Mouse (Mus musculus): ENCODE measurements around the gene Bud23. TPM values are rescaled to one million over a fixed set of nuclear protein-coding genes. Genes with fewer than 3 reads are reported as not detected.

Bud23 gene
- polyA plus RNA-seq, 1 experiment, result 260 TPM

DNA sequence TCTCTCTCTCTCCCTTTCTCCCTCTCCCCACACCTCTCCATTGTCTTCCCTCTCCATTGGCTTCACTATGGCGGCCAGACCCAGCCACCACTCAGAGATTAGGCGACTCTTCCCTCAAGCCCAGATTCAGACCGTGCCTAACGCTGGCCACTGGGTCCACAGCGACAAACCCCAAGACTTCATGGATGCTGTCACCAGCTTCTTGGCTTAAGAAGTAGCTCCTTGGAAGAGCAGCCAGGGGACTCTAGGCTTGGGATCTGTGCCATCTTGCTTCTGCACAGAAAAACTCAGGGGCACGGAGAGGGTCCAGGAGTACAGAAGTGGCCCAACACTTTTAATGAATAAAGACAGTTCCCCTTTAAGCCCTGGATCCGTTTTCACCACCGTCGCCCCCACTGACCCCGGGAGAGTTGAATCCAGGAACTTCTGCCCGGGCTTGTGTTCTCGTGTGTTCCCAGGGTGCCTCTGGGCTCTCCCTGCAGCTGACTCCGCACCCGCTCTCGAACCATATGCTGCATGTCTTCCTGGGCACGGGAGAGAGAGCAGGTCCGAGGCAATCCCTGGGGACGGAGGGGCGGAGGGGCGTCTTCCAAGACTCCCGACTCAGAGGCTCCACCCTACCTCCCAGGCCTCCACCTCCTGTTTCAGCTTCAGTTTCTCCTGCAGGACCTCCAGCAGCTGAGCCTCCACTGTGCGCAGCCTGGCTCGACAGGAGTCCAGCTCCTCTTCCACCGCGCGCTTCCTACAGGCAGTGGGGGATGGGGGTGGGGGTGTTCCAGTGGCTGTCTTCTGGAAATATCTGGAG, 52.7 kb downstream of the Bud23 start:
- TF ChIP-seq GATA1 (IDR thresholded peaks at IDR 0.05; ENCODE audit: low read length), result no peak

DNA sequence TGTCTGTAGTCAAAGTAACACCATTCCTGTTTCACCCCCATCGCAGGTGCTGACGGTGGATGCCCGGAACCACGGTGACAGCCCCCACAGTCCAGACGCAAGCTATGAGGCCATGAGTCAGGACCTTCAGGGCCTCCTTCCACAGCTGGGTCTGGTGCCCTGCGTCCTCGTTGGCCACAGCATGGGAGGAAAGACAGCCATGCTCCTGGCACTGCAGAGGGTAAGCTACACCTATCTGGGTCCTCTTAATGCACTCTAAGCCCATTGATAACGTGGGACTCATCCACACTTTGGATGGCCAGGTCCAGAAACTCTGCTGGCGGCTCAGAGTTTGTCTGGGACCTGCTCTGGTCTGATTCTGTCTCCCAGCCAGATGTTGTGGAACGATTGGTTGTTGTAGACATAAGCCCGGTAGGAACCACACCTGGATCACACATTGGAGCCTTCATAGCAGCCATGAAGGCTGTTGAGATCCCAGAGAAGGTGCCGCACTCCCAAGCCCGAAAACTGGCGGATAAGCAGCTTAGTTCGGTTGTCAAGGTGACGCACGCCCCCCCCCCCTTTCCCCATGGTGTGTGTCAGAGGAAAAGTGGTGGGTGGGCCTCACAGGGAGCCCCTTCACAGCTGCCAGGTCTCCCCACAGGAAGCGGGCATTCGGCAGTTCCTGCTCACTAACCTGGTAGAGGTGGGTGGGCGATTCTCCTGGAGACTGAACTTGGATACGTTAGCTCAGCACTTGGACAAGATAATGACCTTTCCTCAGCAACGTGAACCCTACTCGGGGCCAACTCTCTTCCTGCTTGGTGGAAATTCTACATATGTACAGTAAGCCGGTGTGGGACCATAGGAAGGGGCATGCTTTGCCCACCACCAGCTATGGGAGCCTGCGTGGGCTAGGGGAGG, 53.7 kb downstream of the Bud23 start:
- no peak for TF ChIP-seq GATA1 (IDR thresholded peaks at IDR 0.05; ENCODE audit: low read length)

DNA sequence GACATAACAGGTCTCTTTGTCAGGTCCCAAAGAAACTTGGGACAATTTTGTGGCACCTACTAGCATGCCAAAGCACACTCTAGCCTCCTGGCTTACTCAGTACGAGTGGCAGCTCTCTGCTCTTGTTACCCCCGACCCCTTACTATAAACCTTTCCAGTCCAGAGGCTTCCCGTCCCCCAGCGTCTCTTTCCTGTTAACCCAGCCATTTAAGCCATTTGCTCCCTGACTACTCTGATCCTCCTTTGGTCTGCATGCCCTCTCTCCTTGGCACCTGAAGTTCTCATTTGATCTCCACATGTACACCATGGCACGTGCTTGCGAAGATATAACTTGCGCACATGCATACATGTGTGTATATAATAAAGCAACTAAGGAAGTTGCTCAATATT, 54.4 kb downstream of the Bud23 start:
- TF ChIP-seq GATA1 (IDR thresholded peaks at IDR 0.05; ENCODE audit: low read length), result no peak

DNA sequence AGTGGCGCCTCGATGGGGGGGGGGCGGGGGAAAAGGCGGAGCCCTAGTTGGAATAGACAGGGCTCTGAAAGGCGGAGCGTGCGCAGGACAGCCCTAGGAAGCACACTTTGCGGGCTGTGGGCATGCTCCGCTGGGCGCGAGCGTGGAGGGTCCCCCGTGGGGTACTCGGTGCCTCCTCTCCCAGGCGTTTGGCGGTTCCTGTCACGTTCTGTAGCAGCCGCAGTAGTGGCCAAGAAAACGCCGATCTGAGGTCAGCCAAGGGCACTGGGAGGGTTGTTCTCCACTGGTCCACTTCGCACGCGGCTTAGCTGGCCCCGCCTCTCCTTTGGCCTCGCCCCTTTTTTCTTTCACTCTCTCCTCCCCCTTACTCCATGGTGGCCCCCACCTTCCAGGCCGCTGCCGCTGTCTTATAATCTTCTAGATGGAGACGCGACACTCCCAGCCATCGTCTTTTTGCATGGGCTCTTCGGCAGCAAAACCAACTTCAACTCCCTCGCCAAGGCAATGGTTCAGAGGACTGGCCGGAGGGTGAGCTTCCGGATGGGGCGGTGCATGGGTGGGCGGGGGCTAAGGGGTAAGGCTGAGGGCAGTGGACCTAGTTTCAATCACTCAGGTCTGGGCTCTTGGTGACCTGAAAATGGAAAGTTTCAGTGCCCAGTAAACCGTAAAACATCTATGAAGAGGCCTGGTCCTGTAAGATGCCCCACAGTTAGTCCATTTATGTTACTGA, 55.0 kb downstream of the Bud23 start:
- no peak for TF ChIP-seq GATA1 (IDR thresholded peaks at IDR 0.05; ENCODE audit: low read length)

DNA sequence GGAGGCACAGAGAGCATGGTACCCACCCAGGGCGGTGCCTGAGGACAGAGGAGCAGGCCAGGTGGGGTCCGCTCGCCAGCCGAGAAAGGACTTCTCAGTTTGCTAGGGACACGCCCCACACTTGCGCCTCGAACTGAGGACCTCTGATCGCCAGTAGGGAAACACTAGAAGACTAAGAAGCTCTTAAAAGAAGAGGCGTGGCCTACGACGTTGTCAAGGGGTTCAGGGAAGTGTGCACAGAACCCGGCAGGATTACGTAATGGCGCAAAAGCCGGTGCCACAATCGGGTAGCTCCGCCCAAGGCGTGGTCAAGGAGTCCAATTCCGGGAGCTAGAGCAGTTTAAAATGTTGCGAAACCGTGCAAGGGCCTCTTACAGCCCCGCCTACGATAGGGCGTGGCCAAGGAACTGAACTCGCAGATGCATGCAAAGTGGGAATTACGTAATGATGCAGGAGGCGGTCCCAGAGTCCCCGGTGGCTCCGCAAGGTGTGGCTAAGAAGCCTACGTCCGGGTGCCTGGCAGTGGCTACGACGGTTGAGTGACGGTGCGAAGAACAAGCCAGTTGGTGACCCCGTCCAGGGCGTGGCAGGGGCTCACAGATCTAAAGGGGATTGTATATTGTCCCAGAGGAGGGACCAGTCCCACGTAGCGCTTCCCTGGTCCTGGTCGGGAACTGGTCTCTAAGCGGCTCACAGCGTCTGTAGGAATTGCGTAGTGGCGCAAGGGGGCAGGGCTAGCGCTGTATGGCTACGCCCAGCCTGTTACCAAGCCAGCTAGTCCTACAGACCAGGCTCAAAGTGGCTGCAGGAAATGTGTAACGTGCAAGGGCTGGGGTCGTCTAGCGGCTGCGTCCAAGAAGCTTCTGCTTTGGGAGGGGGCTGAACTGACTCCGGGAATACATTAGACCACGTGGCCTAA, 55.8 kb downstream of the Bud23 start, which contains the start of gene Abhd11:
Gene Abhd11, plus strand, starts transcription at position 482 of the 919 bp plus-strand sequence.
- TF ChIP-seq GATA1 (IDR thresholded peaks at IDR 0.05; ENCODE audit: low read length), result no peak

DNA sequence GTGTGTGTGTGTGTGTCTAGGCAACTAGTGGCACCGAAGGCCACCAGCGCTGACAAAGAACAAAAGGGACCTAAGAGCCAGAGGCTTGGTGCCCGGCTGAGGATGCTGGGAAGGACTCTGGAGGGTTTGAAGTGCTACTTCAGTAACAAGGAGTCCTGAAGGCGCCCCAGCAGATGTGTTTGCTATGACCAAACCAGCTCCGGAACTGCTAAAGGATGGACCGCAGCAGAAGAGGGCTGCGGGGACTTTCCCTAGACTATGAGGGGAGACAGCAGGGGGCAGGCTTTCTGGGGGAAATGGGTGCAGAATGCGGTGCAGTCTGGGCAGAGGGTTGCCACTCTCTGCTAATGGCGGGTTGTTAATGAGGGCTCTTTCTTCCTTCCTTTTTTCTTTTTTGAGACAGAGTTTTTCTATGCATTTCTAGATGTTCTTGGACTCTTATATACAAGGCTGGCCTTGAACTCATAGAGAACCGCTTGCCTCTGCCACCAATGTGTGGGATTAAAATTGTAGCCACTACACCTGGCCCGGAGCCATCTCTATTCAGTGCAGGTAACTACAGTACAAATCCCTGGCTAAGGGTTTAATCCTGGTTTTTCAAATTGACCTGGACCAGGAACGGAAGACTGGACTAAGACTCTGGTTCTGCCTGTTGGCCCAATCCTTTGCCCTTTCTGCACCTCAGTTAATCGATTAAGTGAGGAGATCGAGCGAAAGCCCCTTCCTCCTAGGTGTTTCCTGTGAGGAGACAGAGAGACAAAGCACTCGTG, 56.8 kb downstream of the Bud23 start:
- TF ChIP-seq GATA1 (IDR thresholded peaks at IDR 0.05; ENCODE audit: low read length), result no peak

Other genes starting within 250 kb of the Bud23 start
- gene Tmem270, start 158.2 kb downstream of the Bud23 start, polyA plus RNA-seq (2012), result not detected in 2 replicates
- 0.85 and 1.4 TPM in 2 replicates for gene Cldn13, start 149.4 kb downstream of the Bud23 start, polyA plus RNA-seq (2012)
- 13.0 and 13.9 TPM in 2 replicates for gene Mettl27, start 132.6 kb downstream of the Bud23 start, polyA plus RNA-seq (2012)
- 0.04 TPM in 1 of 2 replicates, not detected in the other for gene Cldn4, start 118.0 kb downstream of the Bud23 start, polyA plus RNA-seq (2012)
- gene Cldn3, start 78.7 kb downstream of the Bud23 start, polyA plus RNA-seq (2012), result not detected in 2 replicates
- 78.8 and 94.7 TPM in 2 replicates for gene Abhd11, start 55.8 kb downstream of the Bud23 start, polyA plus RNA-seq (2012)
- gene Stx1a, start 41.5 kb downstream of the Bud23 start, polyA plus RNA-seq (2012), result 7.6 and 7.9 TPM in 2 replicates
- gene Dnajc30, start 757 bp downstream of the Bud23 start, polyA plus RNA-seq (2012), result 70.2 and 77.4 TPM in 2 replicates
- gene Vps37d, start 13.3 kb upstream of the Bud23 start, polyA plus RNA-seq (2012), result 0.37 and 0.59 TPM in 2 replicates
- not detected in 2 replicates for gene Mlxipl, start 24.9 kb upstream of the Bud23 start, polyA plus RNA-seq (2012)
- 19.8 and 25.0 TPM in 2 replicates for gene Tbl2, start 84.7 kb upstream of the Bud23 start, polyA plus RNA-seq (2012)
- gene Bcl7b, start 103.3 kb upstream of the Bud23 start, polyA plus RNA-seq (2012), result 52.9 and 69.4 TPM in 2 replicates
- 54.9 and 58.9 TPM in 2 replicates for gene Baz1b, start 122.3 kb upstream of the Bud23 start, polyA plus RNA-seq (2012)
- 3.9 and 5.0 TPM in 2 replicates for gene Fzd9, start 186.3 kb upstream of the Bud23 start, polyA plus RNA-seq (2012)